17 mouse cellular contexts compared by ENCODE assay signal in genomic region chr1:189107156-189107555, GRCm38 (mm10).
DNase-seq lines count a peak whose midpoint lies in the region; ATAC-seq and TF ChIP-seq lines count a peak whose summit lies in the region.
"Had no signal": no experiment of that assay in that cellular context is flagged by ENCODE, and none has a peak within 500 bp of the region (broad histone marks: within the 10 kb centered on the region; RNA-seq: fewer than 3 reads in every experiment).

No protein-coding gene starts in this region.

- H3K4me2 ChIP-seq in intestine, embryonic 14.5 days (ENCODE audit: low read length): no peak overlapping the region
- no peak overlapping the region for H3K4me2 ChIP-seq in intestine, embryonic 15.5 days (replicated peaks)
- no peak overlapping the region for H3K4me2 ChIP-seq in forebrain, embryonic 14.5 days (ENCODE audit: low read length)
- H3K4me2 ChIP-seq: embryonic facial prominence, embryonic 12.5 days; heart, embryonic 15.5 days; midbrain, embryonic 11.5 days had no signal

- WGBS in intestine, embryonic 14.5 days: 89% methylated on average over 3 of the region's 3 CpGs
- WGBS in intestine, embryonic 15.5 days: 87% methylated on average over 3 of the region's 3 CpGs
- 96% methylated on average over 3 of the region's 3 CpGs for WGBS in forebrain, embryonic 14.5 days

- TF ChIP-seq CTCF in layer of hippocampus, adult 2 months (conservative IDR thresholded peaks at IDR 0.05): no peak

- H3K9ac ChIP-seq in intestine, embryonic 14.5 days (ENCODE audit: low read length): no peak overlapping the region
- H3K9ac ChIP-seq in intestine, embryonic 15.5 days: no peak overlapping the region
- no peak overlapping the region for H3K9ac ChIP-seq in forebrain, embryonic 14.5 days (ENCODE audit: low read length)
- H3K9ac ChIP-seq: embryonic facial prominence, embryonic 12.5 days; heart, embryonic 15.5 days; hindbrain, embryonic 13.5 days; liver, embryonic 14.5 days had no signal

- H3K9me3 ChIP-seq in intestine, embryonic 14.5 days (ENCODE audit: control insufficient read depth, low read length): no peaks in the 10 kb centered on the region
- no peaks in the 10 kb centered on the region for H3K9me3 ChIP-seq in intestine, embryonic 15.5 days
- H3K9me3 ChIP-seq in forebrain, embryonic 14.5 days (replicated peaks; ENCODE audit: control insufficient read depth, low read length): no peaks in the 10 kb centered on the region
- H3K9me3 ChIP-seq: embryonic facial prominence, embryonic 12.5 days; heart, embryonic 15.5 days; hindbrain, embryonic 13.5 days had no signal

- no peak overlapping the region for H3K27ac ChIP-seq in intestine, embryonic 14.5 days (ENCODE audit: low read depth)
- no peak overlapping the region for H3K27ac ChIP-seq in intestine, embryonic 15.5 days
- H3K27ac ChIP-seq in layer of hippocampus, adult 2 months: peak overlapping the region; percentile 81; the same call in 1 of the 2 replicates
- no peak overlapping the region for H3K27ac ChIP-seq in forebrain, embryonic 14.5 days (ENCODE audit: low read depth, low read length)
- H3K27ac ChIP-seq: embryonic facial prominence, embryonic 12.5 days; heart, embryonic 15.5 days; hindbrain, embryonic 13.5 days; left cerebral cortex, adult 2 months; liver, embryonic 14.5 days had no signal

- H3K4me3 ChIP-seq in intestine, embryonic 14.5 days (ENCODE audit: low read depth, low read length): no peak overlapping the region
- no peak overlapping the region for H3K4me3 ChIP-seq in intestine, embryonic 15.5 days (replicated peaks)
- H3K4me3 ChIP-seq in layer of hippocampus, adult 2 months: no peak overlapping the region
- no peak overlapping the region for H3K4me3 ChIP-seq in forebrain, embryonic 14.5 days (ENCODE audit: low read depth, low read length)
- H3K4me3 ChIP-seq: embryonic facial prominence, embryonic 12.5 days; heart, embryonic 15.5 days; hindbrain, embryonic 13.5 days; left cerebral cortex, adult 2 months had no signal

- H3K4me1 ChIP-seq in intestine, embryonic 14.5 days (replicated peaks; ENCODE audit: control insufficient read depth, insufficient read depth, low read length): peaks cover 12% of the 10 kb centered on the region
- H3K4me1 ChIP-seq in intestine, embryonic 15.5 days (replicated peaks): no peaks in the 10 kb centered on the region
- no peaks in the 10 kb centered on the region for H3K4me1 ChIP-seq in forebrain, embryonic 14.5 days (ENCODE audit: control insufficient read depth, insufficient read depth, low read length)
- H3K4me1 ChIP-seq: embryonic facial prominence, embryonic 12.5 days; heart, embryonic 15.5 days had no signal

- H3K27me3 ChIP-seq in intestine, embryonic 14.5 days (replicated peaks; ENCODE audit: control insufficient read depth, insufficient read depth, low read length): no peaks in the 10 kb centered on the region
- H3K27me3 ChIP-seq in intestine, embryonic 15.5 days (replicated peaks): no peaks in the 10 kb centered on the region
- H3K27me3 ChIP-seq in forebrain, embryonic 14.5 days (replicated peaks; ENCODE audit: control insufficient read depth, insufficient read depth, low read length): no peaks in the 10 kb centered on the region
- H3K27me3 ChIP-seq: embryonic facial prominence, embryonic 12.5 days; heart, embryonic 15.5 days; hindbrain, embryonic 13.5 days had no signal

- no peak for ATAC-seq in intestine, embryonic 14.5 days (replicated peaks; ENCODE audit: low FRiP score, low TSS enrichment, low read depth)
- no peak for ATAC-seq in intestine, embryonic 15.5 days
- no peak for ATAC-seq in forebrain, embryonic 14.5 days
- ATAC-seq: activated CD4-positive, CD25-positive, alpha-beta regulatory T cell, adult 4 months had no signal

- no peaks in the 10 kb centered on the region for H3K36me3 ChIP-seq in intestine, embryonic 14.5 days (ENCODE audit: control insufficient read depth, insufficient read depth, low read length)
- H3K36me3 ChIP-seq in intestine, embryonic 15.5 days: no peaks in the 10 kb centered on the region
- no peaks in the 10 kb centered on the region for H3K36me3 ChIP-seq in forebrain, embryonic 14.5 days (ENCODE audit: control insufficient read depth, insufficient read depth, low read length)
- H3K36me3 ChIP-seq: embryonic facial prominence, embryonic 12.5 days; heart, embryonic 15.5 days; hindbrain, embryonic 13.5 days had no signal

- peak; percentile 38 for DNase-seq in intestine, embryonic 14.5 days (ENCODE audit: low spot score)
- no peak for DNase-seq in layer of hippocampus, adult 2 months (ENCODE audit: low spot score in 2 of 2)
- no peak for DNase-seq in layer of hippocampus, adult 9-10 months (ENCODE audit: low spot score)
- peak; percentile 78 for DNase-seq in NIH3T3 (ENCODE audit: low read depth)
- peak; percentile 74 for DNase-seq in mesoderm, embryonic 11.5 days (ENCODE audit: low read depth, low spot score)
- DNase-seq in forebrain, embryonic 14.5 days (ENCODE audit: low spot score): no peak
- DNase-seq: adrenal gland, postnatal 10 days; cerebellum, adult 8-10 months; gastrocnemius, postnatal 36 days had no signal

Comparison
In these comparisons a context has a peak if more than half of its experiments do, and no peak if none do; other contexts are left out.
1. DNase-seq: peak in intestine, embryonic 14.5 days (single experiment), NIH3T3 (single experiment) and mesoderm, embryonic 11.5 days (single experiment); none in layer of hippocampus, adult 2 months (0 of 2), layer of hippocampus, adult 9-10 months (single experiment) and forebrain, embryonic 14.5 days (single experiment).